Mouse (Mus musculus): ENCODE data around the gene Efnb1. TPM values are rescaled to one million over a fixed set of nuclear protein-coding genes. Genes with fewer than 3 reads are reported as not detected.
A peak's percentile ranks its signal among the peaks of the same experiment; 100 is the strongest.
"Not testable (repeated sequence)": the region's sequence is repeated elsewhere in the genome, so short reads cannot be mapped to it uniquely, and the experiment has no call there.

The Efnb1 gene
- total RNA-seq (2014; rRNA removed) (36.5 and 48.9 TPM in 2 replicates), polyA plus RNA-seq (2015; fragmentation: Nextera tagmentation; extraction: Ambion mirVana) (26.6 and 29.6 TPM in 2 replicates)

DNA sequence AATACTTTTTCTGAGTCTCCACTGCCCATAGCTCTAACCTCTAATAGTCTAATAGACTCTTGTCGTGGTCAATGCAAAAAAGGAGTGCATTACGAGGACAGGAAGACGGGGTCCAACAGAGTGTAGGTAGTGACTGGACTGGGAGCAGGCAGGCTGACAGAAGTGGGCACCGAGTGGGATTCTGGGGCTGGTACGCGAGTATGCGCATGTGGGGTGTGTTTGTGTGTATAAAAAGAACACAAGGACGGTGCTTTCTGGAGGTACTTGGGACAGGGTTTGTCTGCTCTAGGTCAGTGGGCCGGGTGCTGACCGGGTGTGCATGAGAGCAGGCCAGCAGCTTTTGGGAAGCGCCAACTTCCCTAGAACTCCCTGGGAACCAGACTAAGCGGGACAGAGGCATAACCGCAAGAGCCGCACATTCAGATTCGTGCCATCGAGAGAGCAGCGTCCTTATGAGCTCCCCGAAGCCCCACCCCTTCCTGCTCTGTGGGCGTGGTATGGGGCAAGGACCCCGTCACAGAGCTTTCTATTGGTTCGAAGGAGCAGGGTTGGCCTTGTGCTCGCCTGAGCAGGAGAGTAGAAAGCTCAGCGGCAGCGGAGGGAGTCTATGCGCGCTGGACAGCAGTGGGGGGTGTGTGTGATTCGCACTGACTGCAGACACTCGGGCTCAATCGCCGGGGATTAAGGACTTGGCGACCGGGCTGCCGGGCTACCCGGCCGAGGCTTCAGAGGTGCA, at the start of gene Efnb1:
TSS of gene Efnb1 (plus strand) at position 608 of the 736 bp plus-strand sequence.
- Histone ChIP-seq H3K36me3 (ENCODE audit: insufficient read depth) (no peaks in the 10 kb centered on the region), H3K9ac (peak within 1 kb of the TSS; percentile 67), H3K27me3 (ENCODE audit: insufficient read depth, low read length) (no peaks in the 10 kb centered on the region), H3K4me3 (ENCODE audit: low read depth, low read length) (peak within 1 kb of the TSS; percentile 56), H3K4me1 (ENCODE audit: insufficient read depth) (no peaks in the 10 kb centered on the region), H3K9me3 (ENCODE audit: low read length) (no peaks in the 10 kb centered on the region), H3K4me2 (ENCODE audit: low read depth) (peak within 1 kb of the TSS; percentile 62), H3K27ac (ENCODE audit: low read depth, low read length) (peak within 1 kb of the TSS; percentile 84)
- WGBS = 33% methylated on average over 35 of the region's 35 CpGs
- DNase-seq (peak; percentile 92), ATAC-seq (peak; percentile 96)
- no peak for TF ChIP-seq CTCF (IDR thresholded peaks at IDR 0.05; ENCODE audit: low read depth)

DNA sequence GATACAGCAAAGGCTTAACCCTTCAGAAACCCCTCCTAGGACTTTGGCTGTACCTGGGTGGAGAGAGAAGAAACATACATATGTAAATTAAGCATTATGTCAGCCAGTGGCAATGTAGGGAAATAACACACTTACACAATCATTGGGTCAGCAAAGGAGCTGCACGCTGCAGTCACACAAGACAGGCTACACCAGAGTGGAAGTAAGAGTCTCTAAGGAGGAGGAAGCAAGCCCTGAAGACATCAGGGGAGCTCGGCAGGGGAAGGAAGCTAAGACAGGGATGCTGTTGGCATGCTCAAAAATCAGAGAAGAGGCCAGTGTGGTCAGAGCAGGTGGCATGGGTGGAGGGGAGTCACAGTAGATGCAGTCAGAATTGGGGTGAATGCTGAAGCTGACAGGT, 43.2 kb upstream of the Efnb1 start:
- Histone ChIP-seq H3K4me3 (ENCODE audit: low read depth, low read length) (no peak overlapping the region), H3K9ac (no peak overlapping the region), H3K27me3 (ENCODE audit: insufficient read depth, low read length) (no peaks in the 10 kb centered on the region), H3K27ac (ENCODE audit: low read depth, low read length) (no peak overlapping the region), H3K36me3 (ENCODE audit: insufficient read depth) (no peaks in the 10 kb centered on the region), H3K4me1 (ENCODE audit: insufficient read depth) (no peaks in the 10 kb centered on the region), H3K9me3 (ENCODE audit: low read length) (no peaks in the 10 kb centered on the region), H3K4me2 (ENCODE audit: low read depth) (no peak overlapping the region)
- ATAC-seq (no peak), DNase-seq (no peak)
- TF ChIP-seq CTCF (IDR thresholded peaks at IDR 0.05; ENCODE audit: low read depth) = no peak
- 62% methylated on average over 2 of the region's 2 CpGs for WGBS

GRCm38 (mm10) chrX:99111088-99111724, 24.7 kb upstream of the Efnb1 start:
- not testable (repeated sequence) for H3K4me2 ChIP-seq (ENCODE audit: low read depth); H3K36me3 ChIP-seq (ENCODE audit: insufficient read depth); H3K9me3 ChIP-seq (ENCODE audit: low read length); H3K4me1 ChIP-seq (ENCODE audit: insufficient read depth); H3K27ac ChIP-seq (ENCODE audit: low read depth, low read length); DNase-seq; H3K27me3 ChIP-seq (ENCODE audit: insufficient read depth, low read length); H3K4me3 ChIP-seq (ENCODE audit: low read depth, low read length); H3K9ac ChIP-seq
- ATAC-seq = peak; percentile 56; the same call in 1 of the 2 replicates
- WGBS = 83% methylated on average over 5 of the region's 10 CpGs

GRCm38 (mm10) chrX:99119510-99119909, 16.4 kb upstream of the Efnb1 start:
- TF ChIP-seq CTCF (IDR thresholded peaks at IDR 0.05; ENCODE audit: low read depth) = no peak
- DNase-seq = no peak
- Histone ChIP-seq H3K36me3 (ENCODE audit: insufficient read depth) (no peaks in the 10 kb centered on the region), H3K27me3 (ENCODE audit: insufficient read depth, low read length) (no peaks in the 10 kb centered on the region), H3K4me1 (ENCODE audit: insufficient read depth) (no peaks in the 10 kb centered on the region), H3K9me3 (ENCODE audit: low read length) (no peaks in the 10 kb centered on the region), H3K27ac (ENCODE audit: low read depth, low read length) (no peak overlapping the region), H3K4me2 (ENCODE audit: low read depth) (no peak overlapping the region), H3K9ac (no peak overlapping the region), H3K4me3 (ENCODE audit: low read depth, low read length) (no peak overlapping the region)
- 87% methylated on average over 5 of the region's 5 CpGs for WGBS
- ATAC-seq = no peak

DNA sequence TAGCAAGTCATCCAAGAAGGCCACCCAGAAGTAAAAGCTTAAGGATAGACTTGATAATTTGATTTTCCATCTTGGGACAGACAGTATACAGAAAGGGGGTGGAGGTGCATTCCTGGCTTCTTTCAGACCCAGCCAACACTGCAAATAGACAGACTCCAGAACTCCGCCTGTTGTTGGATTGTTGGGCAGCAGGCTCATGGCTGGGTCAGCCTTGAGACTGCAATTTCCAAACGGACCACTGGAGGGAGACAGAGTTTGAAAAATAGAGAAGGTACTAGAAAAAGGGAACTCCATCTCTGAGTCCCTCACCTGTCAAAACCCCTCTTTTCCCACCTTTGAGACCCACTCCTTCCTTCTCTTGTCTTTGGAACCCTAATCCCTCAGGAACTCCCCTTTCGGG, 5.9 kb upstream of the Efnb1 start:
- Histone ChIP-seq H3K9me3 (ENCODE audit: low read length) (no peaks in the 10 kb centered on the region), H3K27ac (ENCODE audit: low read depth, low read length) (no peak overlapping the region), H3K4me1 (ENCODE audit: insufficient read depth) (no peaks in the 10 kb centered on the region), H3K4me2 (ENCODE audit: low read depth) (no peak overlapping the region), H3K9ac (no peak overlapping the region), H3K4me3 (ENCODE audit: low read depth, low read length) (no peak overlapping the region), H3K27me3 (ENCODE audit: insufficient read depth, low read length) (no peaks in the 10 kb centered on the region), H3K36me3 (ENCODE audit: insufficient read depth) (no peaks in the 10 kb centered on the region)
- 39% methylated on average over 3 of the region's 3 CpGs for WGBS
- peak; percentile 84 for TF ChIP-seq CTCF (IDR thresholded peaks at IDR 0.05; ENCODE audit: low read depth)
- DNase-seq = peak; percentile 82
- peak; percentile 40; the same call in 1 of the 2 replicates for ATAC-seq

- no peak for TF ChIP-seq CTCF (IDR thresholded peaks at IDR 0.05; ENCODE audit: low read depth)
- Histone ChIP-seq H3K27me3 (ENCODE audit: insufficient read depth, low read length) (no peaks in the 10 kb centered on the region), H3K4me2 (ENCODE audit: low read depth) (no peak overlapping the region), H3K9ac (no peak overlapping the region), H3K4me1 (ENCODE audit: insufficient read depth) (no peaks in the 10 kb centered on the region), H3K27ac (ENCODE audit: low read depth, low read length) (no peak overlapping the region), H3K36me3 (ENCODE audit: insufficient read depth) (no peaks in the 10 kb centered on the region), H3K9me3 (ENCODE audit: low read length) (no peaks in the 10 kb centered on the region), H3K4me3 (ENCODE audit: low read depth, low read length) (no peak overlapping the region)
- ATAC-seq (no peak), DNase-seq (no peak)
- WGBS = 84% methylated on average over 6 of the region's 6 CpGs
Measured at GRCm38 (mm10) chrX:99132573-99132972, 3.4 kb upstream of the Efnb1 start.

DNA sequence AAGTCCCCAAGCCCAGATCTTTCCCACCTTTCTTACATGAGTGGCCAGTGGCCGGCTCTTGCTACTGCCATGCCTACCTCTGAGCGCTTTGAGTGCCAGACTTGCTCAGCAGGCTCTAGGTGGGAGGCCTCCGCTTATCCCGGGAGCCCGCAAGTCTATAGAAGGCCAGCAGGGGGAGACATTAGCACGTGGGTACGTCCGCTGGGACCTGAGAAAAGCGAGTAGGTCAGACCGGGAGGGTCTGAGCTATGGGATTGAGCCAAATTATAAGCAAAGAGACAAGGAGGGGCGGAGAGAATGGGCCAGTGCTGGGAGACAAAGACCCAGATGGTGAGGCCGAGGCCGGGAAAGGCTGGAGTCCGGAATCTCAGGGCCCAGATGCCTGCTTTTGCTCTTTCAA, 1.0 kb upstream of the Efnb1 start:
- Histone ChIP-seq H3K27ac (ENCODE audit: low read depth, low read length) (peak overlapping the region; percentile 59), H3K4me3 (ENCODE audit: low read depth, low read length) (peak overlapping the region; percentile 56), H3K9me3 (ENCODE audit: low read length) (no peaks in the 10 kb centered on the region), H3K27me3 (ENCODE audit: insufficient read depth, low read length) (no peaks in the 10 kb centered on the region), H3K4me1 (ENCODE audit: insufficient read depth) (no peaks in the 10 kb centered on the region), H3K9ac (no peak overlapping the region), H3K4me2 (ENCODE audit: low read depth) (peak overlapping the region; percentile 62), H3K36me3 (ENCODE audit: insufficient read depth) (no peaks in the 10 kb centered on the region)
- TF ChIP-seq CTCF (IDR thresholded peaks at IDR 0.05; ENCODE audit: low read depth) = peak; percentile 85
- peak; percentile 30 for ATAC-seq
- DNase-seq = peak; percentile 87
- 28% methylated on average over 13 of the region's 14 CpGs for WGBS

Data from forebrain, postnatal 0 days (tissue).